Mouse (Mus musculus): ENCODE results near the gene Gm13762.
"Not testable (repeated sequence)": the region's sequence is repeated elsewhere in the genome, so short reads cannot be mapped to it uniquely, and the experiment has no call there.

The Gm13762 gene

GRCm38 (mm10) chr2:88980181-88980580 is at the start of gene Gm13762:
Gene Gm13762, minus strand, starts transcription at chr2:88980281.
- no peak for DNase-seq (ENCODE audit: low spot score)

DNA sequence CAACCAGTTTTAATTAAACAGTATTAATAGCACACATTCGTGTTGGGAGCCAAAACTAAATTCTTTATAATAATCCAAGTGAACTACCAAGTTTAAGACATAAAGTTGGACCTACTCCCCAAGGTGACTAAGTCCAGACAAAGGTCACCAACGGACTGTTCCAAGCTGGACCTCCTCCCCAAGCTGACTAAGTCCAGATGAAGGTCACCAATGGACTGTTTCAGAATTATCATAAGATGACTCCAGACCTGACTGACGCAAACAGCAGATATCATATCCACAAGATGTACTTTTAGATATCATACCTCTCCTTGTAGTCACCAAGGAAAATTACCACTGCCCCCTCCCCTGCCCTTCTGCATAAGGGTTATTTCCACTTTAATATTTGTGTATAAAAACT is 41.4 kb upstream of the Gm13762 start:
- DNase-seq (ENCODE audit: low spot score): not testable (repeated sequence)

- no peak for DNase-seq (ENCODE audit: low spot score)
Observed at GRCm38 (mm10) chr2:89018240-89018639, 38.2 kb upstream of the Gm13762 start, which contains the start of gene Olfr1216. Gene Olfr1216, minus strand, starts transcription at chr2:89018340.

DNA sequence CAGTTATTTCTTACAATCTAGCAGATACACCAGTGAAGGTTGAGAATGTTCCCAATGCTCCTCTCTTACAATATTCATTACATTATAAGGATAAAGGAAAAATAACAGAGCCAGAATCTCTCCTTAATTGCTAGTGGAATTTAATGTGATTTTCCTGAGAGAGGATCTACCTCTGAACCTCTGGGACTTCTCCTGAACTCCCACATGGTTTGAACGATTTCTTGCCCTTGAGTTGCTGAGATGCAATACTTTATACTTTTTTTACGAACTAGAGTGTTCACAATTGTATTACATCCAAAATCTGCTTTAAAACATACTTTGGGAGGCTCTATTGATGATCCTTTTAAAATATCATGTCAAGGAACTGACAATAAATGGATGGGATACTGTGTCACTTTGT is 26.8 kb upstream of the Gm13762 start, which contains the start of gene Olfr1215:
TSS of gene Olfr1215 (minus strand) at position 101 of the 400 bp plus-strand sequence.
- no peak for DNase-seq (ENCODE audit: low spot score)

- no peak for DNase-seq (ENCODE audit: low spot score)
Observed at GRCm38 (mm10) chr2:88992553-88992952, 12.5 kb upstream of the Gm13762 start, which contains the start of gene Olfr1214. Gene Olfr1214, minus strand, starts transcription at chr2:88992653.

- no peak for DNase-seq (ENCODE audit: low spot score)
Observed at GRCm38 (mm10) chr2:88953669-88954068, 26.4 kb downstream of the Gm13762 start, which contains the start of gene Olfr1212. Gene Olfr1212, plus strand, starts transcription at chr2:88953969.

GRCm38 (mm10) chr2:88938011-88938410 is 42.1 kb downstream of the Gm13762 start, which contains the start of gene Olfr1211:
Gene Olfr1211, minus strand, starts transcription at chr2:88938111.
- no peak for DNase-seq (ENCODE audit: low spot score)

All from ovary, adult 18-20 months (tissue).